Mouse (Mus musculus) liver, adult (tissue): ENCODE measurements around the gene Hip1r.
A peak's percentile ranks its signal among the peaks of the same experiment; 100 is the strongest.

Experiments
- GATA4 ChIP-seq: IDR thresholded peaks from 2 replicates; pipeline ENCODE4 v1.6.1; 2014; ENCODE audit warnings: mild to moderate bottlenecking, low read length; ENCODE audit not compliant: insufficient replicate concordance

Hip1r gene

DNA sequence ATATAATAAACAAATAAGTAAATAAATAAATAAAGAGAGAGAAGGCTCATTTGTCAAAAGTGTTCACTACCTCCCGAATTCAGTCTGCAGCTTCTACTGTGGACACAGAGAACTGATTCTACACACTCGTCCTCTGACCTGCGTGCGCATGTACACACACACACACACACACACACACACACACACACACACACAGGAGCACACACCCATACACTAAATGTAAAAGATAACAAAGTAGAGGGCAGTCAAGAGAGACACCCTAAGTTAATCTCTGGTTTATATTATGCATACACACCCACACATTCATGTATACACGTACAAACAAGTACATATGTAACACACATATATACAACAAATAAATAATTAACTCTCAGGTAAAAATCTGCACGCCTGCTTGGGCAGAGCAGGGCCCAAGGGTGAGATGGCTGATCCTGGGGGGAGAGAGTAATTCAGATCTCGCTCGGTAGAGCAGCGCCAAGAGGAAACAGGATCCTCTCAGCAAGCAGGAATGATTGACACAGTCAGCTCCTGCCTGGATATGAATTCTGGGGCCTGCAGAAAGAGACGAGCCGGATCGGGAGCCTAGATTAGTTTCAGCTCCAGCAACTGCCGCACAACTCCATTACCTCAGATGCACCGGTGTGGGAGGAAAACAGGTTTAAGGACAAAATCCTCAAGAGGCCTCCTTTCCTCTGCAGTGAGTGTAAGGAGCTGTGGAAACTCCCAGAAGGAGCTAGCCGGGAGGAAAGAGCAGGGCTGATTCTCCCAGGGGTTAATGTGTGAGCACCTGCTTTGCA lies 76.0 kb downstream of the Hip1r start:
- no peak for TF ChIP-seq GATA4

DNA sequence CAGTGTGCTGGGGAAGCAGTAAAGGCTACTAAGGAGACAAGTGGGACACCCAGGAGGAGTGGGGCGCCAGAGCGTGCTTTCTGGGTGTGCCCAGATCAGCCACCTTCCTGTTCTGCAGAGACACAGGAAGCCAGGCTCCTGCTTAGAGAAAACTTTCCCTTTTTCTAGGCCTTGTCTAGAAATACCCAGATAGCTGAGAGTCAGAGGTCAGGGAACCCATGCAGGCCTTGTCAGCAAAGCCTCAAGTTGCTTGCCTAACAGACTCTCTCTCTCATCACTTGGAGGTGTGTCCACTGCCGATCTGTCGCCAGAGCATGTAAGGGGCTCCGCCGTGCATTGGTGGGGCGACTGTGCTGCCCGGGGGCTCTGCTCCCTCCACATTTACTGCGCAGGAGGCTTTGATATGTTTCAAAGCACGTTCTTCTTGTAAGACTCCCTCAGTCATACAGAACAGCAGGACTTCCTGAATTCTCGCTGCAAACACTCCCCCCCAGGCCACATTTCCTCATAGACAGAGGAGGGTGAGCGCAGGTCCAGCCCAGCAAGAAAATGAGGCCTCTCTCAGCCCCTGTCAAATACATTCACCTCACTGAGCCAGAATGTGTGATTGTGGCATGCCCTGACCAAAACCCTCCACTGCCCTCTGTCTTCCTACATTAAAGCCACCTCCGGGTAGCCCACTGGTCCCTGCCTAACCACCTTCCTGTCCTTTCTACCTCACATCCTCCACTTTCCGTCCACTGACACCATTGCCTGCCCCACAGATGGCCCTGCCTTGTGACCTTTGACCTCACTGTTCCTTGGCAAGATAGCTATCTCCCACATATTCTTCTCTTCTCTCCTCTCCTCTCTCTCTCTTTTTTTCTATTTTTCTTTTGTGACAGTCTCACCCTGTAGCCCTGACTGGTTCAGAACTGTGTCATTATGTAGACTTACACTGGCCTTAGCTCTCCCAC lies 76.9 kb downstream of the Hip1r start:
- TF ChIP-seq GATA4, result peak; percentile 65; the same call in 1 of the 2 replicates

DNA sequence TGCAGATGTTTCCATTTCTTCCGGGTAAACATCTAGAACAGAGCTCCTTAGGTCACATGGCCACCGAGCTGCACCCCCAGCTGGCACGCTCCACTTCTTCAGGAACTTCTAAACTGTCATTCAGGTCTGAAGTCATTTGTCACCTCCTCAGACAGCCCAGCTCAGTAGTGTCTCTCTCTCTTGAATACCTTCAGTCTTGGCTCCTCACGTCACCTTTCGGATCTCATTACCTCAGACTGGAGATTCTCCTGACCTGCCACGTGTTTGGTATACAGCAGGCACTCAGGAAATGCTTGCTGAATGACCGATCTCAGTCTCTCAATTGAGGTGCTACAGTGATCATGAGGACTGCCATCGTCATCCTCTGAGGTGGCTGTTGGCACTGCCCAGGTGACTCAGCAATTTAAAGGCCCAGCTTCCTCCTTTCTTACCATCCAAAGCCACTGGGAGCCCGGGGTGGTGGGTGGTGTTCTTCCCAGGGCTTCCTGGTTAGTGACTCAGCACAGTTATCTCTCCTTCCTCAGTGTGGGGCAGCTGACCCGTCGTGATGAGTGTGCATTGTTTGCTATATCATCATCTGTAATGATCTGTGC lies 78.6 kb downstream of the Hip1r start:
- no peak for TF ChIP-seq GATA4
